Mouse (Mus musculus): ENCODE measurements around the gene Lrtm1.

Lrtm1 gene

GRCm38 (mm10) chr14:29017883-29018282 is at the start of gene Lrtm1:
Gene Lrtm1, plus strand, starts transcription at chr14:29018208.
- peak; percentile 78 for DNase-seq

GRCm38 (mm10) chr14:28969247-28969646 is 48.8 kb upstream of the Lrtm1 start:
- DNase-seq = no peak

- DNase-seq = peak; percentile 35
These were observed 45.4 kb upstream of the Lrtm1 start for GRCm38 (mm10) chr14:28972620-28973019.

GRCm38 (mm10) chr14:28979230-28979629 is 38.8 kb upstream of the Lrtm1 start:
- no peak for DNase-seq

- peak; percentile 72 for DNase-seq
These were observed 37.5 kb upstream of the Lrtm1 start for GRCm38 (mm10) chr14:28980482-28980881.

- no peak for DNase-seq
These were observed 33.7 kb upstream of the Lrtm1 start for GRCm38 (mm10) chr14:28984276-28984675.

GRCm38 (mm10) chr14:28988211-28988900 is 29.7 kb upstream of the Lrtm1 start:
- DNase-seq = no peak

GRCm38 (mm10) chr14:28996569-28996968 is 21.4 kb upstream of the Lrtm1 start:
- no peak for DNase-seq

GRCm38 (mm10) chr14:29005228-29005840 is 12.7 kb upstream of the Lrtm1 start:
- DNase-seq = no peak

- DNase-seq = no peak
These were observed 8.4 kb upstream of the Lrtm1 start for GRCm38 (mm10) chr14:29009644-29010043.

GRCm38 (mm10) chr14:29013161-29013560 is 4.8 kb upstream of the Lrtm1 start:
- no peak for DNase-seq

- no peak for DNase-seq
These were observed 3.3 kb upstream of the Lrtm1 start for GRCm38 (mm10) chr14:29014680-29015079.

GRCm38 (mm10) chr14:29015896-29016295 is 2.1 kb upstream of the Lrtm1 start:
- DNase-seq = peak; percentile 77

- DNase-seq = no peak
These were observed 450 bp downstream of the Lrtm1 start for GRCm38 (mm10) chr14:29018316-29019000.

GRCm38 (mm10) chr14:29021295-29021694 is 3.3 kb downstream of the Lrtm1 start:
- no peak for DNase-seq

- DNase-seq = no peak
These were observed 5.2 kb downstream of the Lrtm1 start for GRCm38 (mm10) chr14:29023246-29023645.

GRCm38 (mm10) chr14:29025335-29025734 is 7.3 kb downstream of the Lrtm1 start:
- DNase-seq = no peak

- no peak for DNase-seq
These were observed 9.3 kb downstream of the Lrtm1 start for GRCm38 (mm10) chr14:29027276-29027675.

- DNase-seq = no peak
These were observed 10.5 kb downstream of the Lrtm1 start for GRCm38 (mm10) chr14:29028391-29029106.

- peak; percentile 67 for DNase-seq
These were observed 11.1 kb downstream of the Lrtm1 start for GRCm38 (mm10) chr14:29029107-29029469.

- DNase-seq = no peak
These were observed 11.9 kb downstream of the Lrtm1 start for GRCm38 (mm10) chr14:29029896-29030420.

GRCm38 (mm10) chr14:29030519-29030918 is 12.5 kb downstream of the Lrtm1 start:
- no peak for DNase-seq

GRCm38 (mm10) chr14:29031858-29032395 is 13.9 kb downstream of the Lrtm1 start:
- no peak for DNase-seq

Data from embryo, embryonic 11 days (tissue).